Mouse (Mus musculus) liver, adult 2 months (tissue): ENCODE results near the gene Sgcd.

Source experiments
- CTCF ChIP-seq: fragments of 200-500 bp; IDR thresholded peaks from 2 replicates; pipeline ENCODE4 v1.5.1; 2011; ENCODE audit warnings: low read depth, low read length, control low read depth
- POLR2A ChIP-seq: fragments of 200-500 bp; IDR thresholded peaks from 2 replicates; pipeline ENCODE4 v1.6.1; 2011; ENCODE audit warnings: low read length, control low read depth; ENCODE audit not compliant: insufficient read depth; ENCODE audit errors: extremely low read depth

- TF ChIP-seq CTCF (no peak), POLR2A (no peak)
Observed at GRCm38 (mm10) chr11:47005301-47005875, 983.4 kb downstream of the Sgcd start.
